Mouse (Mus musculus) bone marrow, adult 2 months (tissue): ENCODE measurements around the gene Megf11.

ENCODE experiments used
- CTCF ChIP-seq: fragments of 200-500 bp; IDR thresholded peaks from 2 replicates; pipeline ENCODE4 v1.5.1; 2011; ENCODE audit warnings: low read length, control low read depth; ENCODE audit not compliant: control insufficient read depth, insufficient read depth
- POLR2A ChIP-seq: fragments of 200-500 bp; IDR thresholded peaks from 2 replicates; pipeline ENCODE4 v1.6.1; 2011; ENCODE audit warnings: low read depth, mild to moderate bottlenecking, control low read depth, low read length, borderline replicate concordance; ENCODE audit not compliant: control insufficient read depth

- TF ChIP-seq CTCF: 0 out of 2 replicates have a peak, but pooled peaks have one; percentile 17
- TF ChIP-seq POLR2A: no peak
These were observed 206.0 kb downstream of the Megf11 start for GRCm38 (mm10) chr9:64591436-64591835.
